Mouse (Mus musculus) cortical plate, adult 2 months (tissue): Measurements from ENCODE around the gene Zscan26.

Source experiments
- CTCF ChIP-seq: fragments of 200-500 bp; IDR thresholded peaks from 2 replicates; pipeline ENCODE4 v1.5.1; 2011; ENCODE audit warnings: mild to moderate bottlenecking, control low read depth, low read length; ENCODE audit not compliant: insufficient read depth; ENCODE audit errors: extremely low read depth
- POLR2A ChIP-seq: fragments of 200-500 bp; IDR thresholded peaks from 2 replicates; pipeline ENCODE4 v1.6.1; 2011; ENCODE audit warnings: mild to moderate bottlenecking, low read length, control low read depth; ENCODE audit not compliant: insufficient read depth; ENCODE audit errors: extremely low read depth

DNA sequence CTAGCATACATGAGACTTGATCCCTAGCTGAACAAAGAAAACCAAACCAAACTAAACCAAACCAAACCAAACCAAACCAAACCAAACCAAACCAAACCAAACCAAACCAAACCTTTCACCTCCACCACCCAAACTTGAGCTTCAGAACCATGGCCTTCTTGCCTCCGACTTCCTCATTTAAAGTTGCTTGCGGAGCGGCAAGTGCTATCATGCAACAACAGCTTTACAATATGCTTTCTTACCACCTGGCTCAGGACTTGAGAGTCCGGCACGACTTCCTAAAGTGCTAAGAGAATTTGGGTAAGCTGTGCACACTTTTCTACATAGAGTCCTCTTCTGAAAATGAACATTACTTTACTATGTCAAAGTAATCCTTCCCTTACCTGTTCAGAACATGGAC, 48.8 kb upstream of the Zscan26 start:
- TF ChIP-seq CTCF: no peak
- no peak for TF ChIP-seq POLR2A
